Mouse (Mus musculus) embryonic facial prominence, embryonic 15.5 days (tissue): ENCODE results near the gene Fbxl12. TPM values are rescaled to one million over a fixed set of nuclear protein-coding genes. Genes with fewer than 3 reads are reported as not detected.
"Not testable (repeated sequence)": the region's sequence is repeated elsewhere in the genome, so short reads cannot be mapped to it uniquely, and the experiment has no call there.

Experiments used
- ATAC-seq: fragments of 200-750 bp; cut with Nextera tagmentation; 2 replicates; pipeline ENCODE4 v1.8.0; 2017; ENCODE audit warnings: low read depth, moderate TSS enrichment; ENCODE audit not compliant: insufficient number of reproducible peaks, low FRiP score, low TSS enrichment
- H3K27ac ChIP-seq: fragments of 300-500 bp; sonication (generic); replicated peaks from 2 replicates; pipeline ENCODE4 v1.5.1; 2015; ENCODE audit warnings: mild to moderate bottlenecking, inconsistent platforms
- H3K27me3 ChIP-seq: fragments of 300-500 bp; sonication (generic); 2 replicates; pipeline ENCODE4 v1.6.1; 2015; ENCODE audit warnings: inconsistent platforms
- H3K36me3 ChIP-seq: fragments of 300-500 bp; sonication (generic); 2 replicates; pipeline ENCODE4 v1.6.1; 2015; ENCODE audit warnings: mild to moderate bottlenecking, inconsistent platforms
- H3K4me1 ChIP-seq: fragments of 300-500 bp; sonication (generic); 2 replicates; pipeline ENCODE4 v1.6.1; 2015; ENCODE audit warnings: inconsistent platforms
- H3K4me2 ChIP-seq: fragments of 300-500 bp; sonication (generic); replicated peaks from 2 replicates; pipeline ENCODE4 v1.6.1; 2015; ENCODE audit warnings: mild to moderate bottlenecking, inconsistent platforms
- H3K4me3 ChIP-seq: fragments of 300-500 bp; sonication (generic); replicated peaks from 2 replicates; pipeline ENCODE4 v1.5.1; 2015; ENCODE audit warnings: mild to moderate bottlenecking, inconsistent platforms
- H3K9ac ChIP-seq: fragments of 300-500 bp; sonication (generic); 2 replicates; pipeline ENCODE4 v1.6.1; 2015; ENCODE audit warnings: inconsistent platforms
- H3K9me3 ChIP-seq: fragments of 300-500 bp; sonication (generic); replicated peaks from 2 replicates; pipeline ENCODE4 v1.6.1; 2016; ENCODE audit warnings: inconsistent platforms
- WGBS: fragments of 180-500 bp; shearing (Covaris S2); methylation state at CpG from one replicate; pipeline ENCODE4 v1.1.7; 2015; 5-methylcytosine and 5-hydroxymethylcytosine counted together
- polyA plus RNA-seq: library from polyadenylated mRNA; unstranded; fragments of >200 nt; fragmentation: Nextera tagmentation; extraction: Ambion mirVana; gene quantifications from 2 replicates; pipeline ENCODE4 v1.2.1, GENCODE M21; 2015

Gene Fbxl12
- 18.7 and 19.8 TPM in 2 replicates for polyA plus RNA-seq

- Histone ChIP-seq H3K27me3 (no peaks in the 10 kb centered on the region), H3K4me2 (peak within 1 kb of the TSS; percentile 82), H3K9ac (peak within 1 kb of the TSS; percentile 75), H3K9me3 (no peaks in the 10 kb centered on the region), H3K36me3 (peaks cover 31% of the 10 kb centered on the region), H3K4me1 (peaks cover 28% of the 10 kb centered on the region), H3K27ac (peak within 1 kb of the TSS; percentile 96), H3K4me3 (peak within 1 kb of the TSS; percentile 66)
- no peak for ATAC-seq
- under 1% methylated on average over 43 of the region's 43 CpGs for WGBS
These were observed at the start of gene Fbxl12 for GRCm38 (mm10) chr9:20644360-20645081. Gene Fbxl12 (minus strand): TSS chr9:20644767.

GRCm38 (mm10) chr9:20692863-20693262 is 48.3 kb upstream of the Fbxl12 start:
- H3K36me3 ChIP-seq: no peaks in the 10 kb centered on the region
- WGBS: 81% methylated on average over 3 of the region's 3 CpGs
- no peak for ATAC-seq

GRCm38 (mm10) chr9:20690449-20690848 is 45.9 kb upstream of the Fbxl12 start:
- H3K4me1 ChIP-seq, H3K4me3 ChIP-seq, H3K9me3 ChIP-seq, H3K27ac ChIP-seq, H3K36me3 ChIP-seq, ATAC-seq, H3K9ac ChIP-seq, H3K27me3 ChIP-seq, H3K4me2 ChIP-seq: not testable (repeated sequence)
- WGBS: 88% methylated on average over 2 of the region's 2 CpGs

More at GRCm38 (mm10) chr9:20692863-20693262, 48.3 kb upstream of the Fbxl12 start:
- peaks cover 8% of the 10 kb centered on the region; the same call in 1 of the 2 replicates for H3K27me3 ChIP-seq
- H3K4me1 ChIP-seq: peaks cover 7% of the 10 kb centered on the region; the same call in 1 of the 2 replicates
- no peak overlapping the region for H3K4me2 ChIP-seq
- no peak overlapping the region for H3K4me3 ChIP-seq
- H3K27ac ChIP-seq: no peak overlapping the region
- no peak overlapping the region for H3K9ac ChIP-seq
- H3K9me3 ChIP-seq: no peaks in the 10 kb centered on the region

- Histone ChIP-seq H3K27me3 (peaks cover under 1% of the 10 kb centered on the region; the same call in 1 of the 2 replicates), H3K4me1 (peaks cover 6% of the 10 kb centered on the region; the same call in 1 of the 2 replicates), H3K9me3 (no peaks in the 10 kb centered on the region), H3K4me2 (no peak overlapping the region), H3K27ac (no peak overlapping the region), H3K36me3 (no peaks in the 10 kb centered on the region), H3K9ac (no peak overlapping the region), H3K4me3 (no peak overlapping the region)
- WGBS: 6% methylated on average over 4 of the region's 4 CpGs
- ATAC-seq: no peak
These were observed 45.3 kb upstream of the Fbxl12 start for GRCm38 (mm10) chr9:20689913-20690312.

GRCm38 (mm10) chr9:20689403-20689802 is 44.8 kb upstream of the Fbxl12 start:
- no peak for ATAC-seq
- 60% methylated on average over 1 of the region's 1 CpGs for WGBS
- H3K27ac ChIP-seq: no peak overlapping the region
- no peaks in the 10 kb centered on the region for H3K36me3 ChIP-seq
- no peaks in the 10 kb centered on the region; the same call in 1 of the 2 replicates for H3K27me3 ChIP-seq
- H3K4me2 ChIP-seq: no peak overlapping the region
- H3K9me3 ChIP-seq: no peaks in the 10 kb centered on the region
- 0 out of 2 replicates have a peak, but pooled peaks cover under 1% of the 10 kb centered on the region for H3K4me1 ChIP-seq
- no peak overlapping the region for H3K9ac ChIP-seq
- no peak overlapping the region for H3K4me3 ChIP-seq

- no peak overlapping the region for H3K4me3 ChIP-seq
- no peak for ATAC-seq
- H3K9ac ChIP-seq: no peak overlapping the region
- H3K4me2 ChIP-seq: no peak overlapping the region
- 48% methylated on average over 17 of the region's 17 CpGs for WGBS
- H3K36me3 ChIP-seq: no peaks in the 10 kb centered on the region
- no peak overlapping the region for H3K27ac ChIP-seq
- H3K9me3 ChIP-seq: no peaks in the 10 kb centered on the region
- no peaks in the 10 kb centered on the region for H3K27me3 ChIP-seq
- no peaks in the 10 kb centered on the region; the same call in 1 of the 2 replicates for H3K4me1 ChIP-seq
These were observed 40.7 kb upstream of the Fbxl12 start for GRCm38 (mm10) chr9:20685081-20685861.

GRCm38 (mm10) chr9:20682389-20682722 is 37.8 kb upstream of the Fbxl12 start:
- no peak overlapping the region for H3K9ac ChIP-seq
- no peaks in the 10 kb centered on the region for H3K36me3 ChIP-seq
- H3K4me2 ChIP-seq: no peak overlapping the region
- 0 out of 2 replicates have a peak, but pooled peaks have one; percentile 37 for ATAC-seq
- no peaks in the 10 kb centered on the region for H3K9me3 ChIP-seq
- H3K4me3 ChIP-seq: no peak overlapping the region
- H3K27ac ChIP-seq: 0 out of 2 replicates have a peak overlapping the region, but pooled peaks have one; percentile 1
- WGBS: 26% methylated on average over 2 of the region's 2 CpGs
- H3K27me3 ChIP-seq: no peaks in the 10 kb centered on the region
- H3K4me1 ChIP-seq: no peaks in the 10 kb centered on the region; the same call in 1 of the 2 replicates

GRCm38 (mm10) chr9:20681546-20682388 is 37.2 kb upstream of the Fbxl12 start:
- no peak overlapping the region for H3K4me3 ChIP-seq
- ATAC-seq: peak; percentile 67
- H3K4me2 ChIP-seq: no peak overlapping the region
- WGBS: 40% methylated on average over 7 of the region's 7 CpGs
- no peak overlapping the region for H3K9ac ChIP-seq
- no peaks in the 10 kb centered on the region for H3K36me3 ChIP-seq
- no peaks in the 10 kb centered on the region for H3K9me3 ChIP-seq
- no peaks in the 10 kb centered on the region for H3K27me3 ChIP-seq
- no peaks in the 10 kb centered on the region; the same call in 1 of the 2 replicates for H3K4me1 ChIP-seq
- H3K27ac ChIP-seq: no peak overlapping the region

GRCm38 (mm10) chr9:20680378-20680958 is 35.9 kb upstream of the Fbxl12 start:
- 59% methylated on average over 9 of the region's 9 CpGs for WGBS

GRCm38 (mm10) chr9:20677892-20678291 is 33.3 kb upstream of the Fbxl12 start:
- Histone ChIP-seq H3K27me3 (no peaks in the 10 kb centered on the region), H3K27ac (no peak overlapping the region), H3K4me2 (no peak overlapping the region), H3K4me1 (no peaks in the 10 kb centered on the region; the same call in 1 of the 2 replicates), H3K9me3 (no peaks in the 10 kb centered on the region), H3K9ac (no peak overlapping the region), H3K36me3 (no peaks in the 10 kb centered on the region), H3K4me3 (no peak overlapping the region)
- 91% methylated on average over 12 of the region's 12 CpGs for WGBS
- no peak for ATAC-seq

More at GRCm38 (mm10) chr9:20680378-20680958, 35.9 kb upstream of the Fbxl12 start:
- Histone ChIP-seq H3K36me3 (no peaks in the 10 kb centered on the region), H3K27me3 (no peaks in the 10 kb centered on the region), H3K9ac (no peak overlapping the region), H3K4me3 (no peak overlapping the region), H3K27ac (0 out of 2 replicates have a peak overlapping the region, but pooled peaks have one; percentile 12), H3K9me3 (no peaks in the 10 kb centered on the region), H3K4me1 (no peaks in the 10 kb centered on the region; the same call in 1 of the 2 replicates), H3K4me2 (no peak overlapping the region)
- ATAC-seq: no peak
